Mouse (Mus musculus): ENCODE data around the gene Ptprt.

Ptprt gene

GRCm38 (mm10) chr2:162660941-162661386 lies at the start of gene Ptprt:
Ptprt (minus strand) TSS chr2:162661147.
- DNase-seq (ENCODE audit: low read depth) = no peak

- DNase-seq (ENCODE audit: low read depth) = no peak
These were observed 49.5 kb upstream of the Ptprt start for GRCm38 (mm10) chr2:162710443-162710842.

GRCm38 (mm10) chr2:162699691-162700090 lies 38.7 kb upstream of the Ptprt start:
- DNase-seq (ENCODE audit: low read depth) = no peak

- DNase-seq (ENCODE audit: low read depth) = no peak
These were observed 38.1 kb upstream of the Ptprt start for GRCm38 (mm10) chr2:162699036-162699435.

GRCm38 (mm10) chr2:162698068-162698467 lies 37.1 kb upstream of the Ptprt start:
- no peak for DNase-seq (ENCODE audit: low read depth)

GRCm38 (mm10) chr2:162697151-162697550 lies 36.2 kb upstream of the Ptprt start:
- no peak for DNase-seq (ENCODE audit: low read depth)

GRCm38 (mm10) chr2:162692143-162692542 lies 31.2 kb upstream of the Ptprt start:
- no peak for DNase-seq (ENCODE audit: low read depth)

GRCm38 (mm10) chr2:162682674-162683073 lies 21.7 kb upstream of the Ptprt start:
- no peak for DNase-seq (ENCODE audit: low read depth)

- DNase-seq (ENCODE audit: low read depth) = no peak
These were observed 1.6 kb upstream of the Ptprt start for GRCm38 (mm10) chr2:162662431-162662970.

- no peak for DNase-seq (ENCODE audit: low read depth)
These were observed 786 bp upstream of the Ptprt start for GRCm38 (mm10) chr2:162661733-162662132.

- no peak for DNase-seq (ENCODE audit: low read depth)
These were observed 561 bp downstream of the Ptprt start for GRCm38 (mm10) chr2:162660231-162660940.

GRCm38 (mm10) chr2:162658997-162659396 lies 1.9 kb downstream of the Ptprt start:
- peak; percentile 9 for DNase-seq (ENCODE audit: low read depth)

GRCm38 (mm10) chr2:162657541-162657940 lies 3.4 kb downstream of the Ptprt start:
- no peak for DNase-seq (ENCODE audit: low read depth)

GRCm38 (mm10) chr2:162654416-162654815 lies 6.5 kb downstream of the Ptprt start:
- no peak for DNase-seq (ENCODE audit: low read depth)

GRCm38 (mm10) chr2:162638676-162639075 lies 22.3 kb downstream of the Ptprt start:
- no peak for DNase-seq (ENCODE audit: low read depth)

GRCm38 (mm10) chr2:162637537-162637936 lies 23.4 kb downstream of the Ptprt start:
- DNase-seq (ENCODE audit: low read depth) = no peak

- DNase-seq (ENCODE audit: low read depth) = no peak
These were observed 24.4 kb downstream of the Ptprt start for GRCm38 (mm10) chr2:162636387-162637009.

GRCm38 (mm10) chr2:162634901-162635300 lies 26.0 kb downstream of the Ptprt start:
- DNase-seq (ENCODE audit: low read depth) = no peak

GRCm38 (mm10) chr2:162626076-162626475 lies 34.9 kb downstream of the Ptprt start:
- DNase-seq (ENCODE audit: low read depth) = no peak

- DNase-seq (ENCODE audit: low read depth) = no peak
These were observed 36.2 kb downstream of the Ptprt start for GRCm38 (mm10) chr2:162624707-162625106.

GRCm38 (mm10) chr2:162614256-162614655 lies 46.7 kb downstream of the Ptprt start:
- DNase-seq (ENCODE audit: low read depth) = no peak

GRCm38 (mm10) chr2:162613480-162613879 lies 47.5 kb downstream of the Ptprt start:
- no peak for DNase-seq (ENCODE audit: low read depth)

GRCm38 (mm10) chr2:162602721-162603120 lies 58.2 kb downstream of the Ptprt start:
- no peak for DNase-seq (ENCODE audit: low read depth)
